Comparison of ENCODE assay signal across 10 mouse cellular contexts in the genomic region with DNA sequence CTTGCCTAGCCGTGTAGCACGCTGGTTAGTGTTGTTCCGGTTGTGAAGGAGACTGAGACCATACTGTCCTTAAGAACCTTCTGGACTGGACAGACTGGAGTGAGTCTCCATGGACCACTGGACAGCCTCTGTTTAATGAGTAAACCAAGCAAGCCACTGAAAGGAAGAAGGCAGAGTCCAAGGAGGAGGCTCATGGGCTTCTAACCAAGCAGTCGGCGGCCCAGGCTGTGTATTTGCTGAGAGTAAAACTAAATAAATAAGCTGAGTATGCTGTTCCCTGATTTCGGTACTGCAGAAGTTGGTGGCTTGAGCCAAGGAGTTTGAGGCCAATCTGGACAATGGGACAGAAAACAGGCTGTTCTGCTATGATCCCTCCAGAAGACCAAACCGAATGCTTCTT.
"Had no signal": no experiment of that assay in that cellular context is flagged by ENCODE, and none has a peak within 500 bp of the region (broad histone marks: within the 10 kb centered on the region; RNA-seq: fewer than 3 reads in every experiment).

No protein-coding gene starts in this region.

- H3K27ac ChIP-seq: layer of hippocampus, adult 2 months; lung, embryonic 15.5 days; macrophage; midbrain, embryonic 12.5 days had no signal

- H3K4me3 ChIP-seq: layer of hippocampus, adult 2 months; lung, embryonic 15.5 days; midbrain, embryonic 12.5 days had no signal

- H3K4me2 ChIP-seq: liver, embryonic 11.5 days; lung, embryonic 15.5 days; midbrain, embryonic 12.5 days had no signal

- H3K27me3 ChIP-seq: lung, embryonic 15.5 days; midbrain, embryonic 12.5 days had no signal

- H3K9ac ChIP-seq: liver, postnatal 0 days; lung, embryonic 15.5 days; midbrain, embryonic 12.5 days had no signal

- H3K36me3 ChIP-seq: lung, embryonic 15.5 days; midbrain, embryonic 12.5 days had no signal

- DNase-seq: liver, postnatal 0 days; lung, postnatal 14 days; right cerebral cortex, postnatal 25 days; thymus, postnatal 36 days had no signal

- ATAC-seq: intestine, embryonic 16.5 days; liver, postnatal 0 days had no signal

- H3K9me3 ChIP-seq: lung, embryonic 15.5 days; midbrain, embryonic 12.5 days had no signal
